In genomic region chr3:154193189-154193840, GRCm38 (mm10) we compare ENCODE assay signal across 16 mouse cellular contexts.
A peak's percentile ranks its signal among the peaks of the same experiment; 100 is the strongest.
DNase-seq lines count a peak whose midpoint lies in the region; ATAC-seq and TF ChIP-seq lines count a peak whose summit lies in the region.
"Had no signal": no experiment of that assay in that cellular context is flagged by ENCODE, and none has a peak within 500 bp of the region (broad histone marks: within the 10 kb centered on the region; RNA-seq: fewer than 3 reads in every experiment).

No protein-coding gene starts in this region.

- H3K4me1 ChIP-seq in forebrain, embryonic 15.5 days: peaks cover 23% of the 10 kb centered on the region
- peaks cover 5% of the 10 kb centered on the region; the same call in 1 of the 2 replicates for H3K4me1 ChIP-seq in forebrain, postnatal 0 days (ENCODE audit: insufficient read depth)
- peaks cover 24% of the 10 kb centered on the region for H3K4me1 ChIP-seq in hindbrain, embryonic 13.5 days (replicated peaks)
- no peaks in the 10 kb centered on the region for H3K4me1 ChIP-seq in thymus, adult 2 months (replicated peaks; ENCODE audit: control insufficient read depth, insufficient read depth, low read length)
- H3K4me1 ChIP-seq: limb, embryonic 15.5 days had no signal

- H3K9ac ChIP-seq in forebrain, embryonic 15.5 days (replicated peaks): no peak overlapping the region
- no peak overlapping the region for H3K9ac ChIP-seq in forebrain, postnatal 0 days
- H3K9ac ChIP-seq in hindbrain, embryonic 13.5 days: no peak overlapping the region
- H3K9ac ChIP-seq: limb, embryonic 15.5 days had no signal

- no peak overlapping the region for H3K4me2 ChIP-seq in forebrain, embryonic 15.5 days (replicated peaks)
- no peak overlapping the region for H3K4me2 ChIP-seq in forebrain, postnatal 0 days (ENCODE audit: low read depth)
- no peak overlapping the region for H3K4me2 ChIP-seq in hindbrain, embryonic 13.5 days
- H3K4me2 ChIP-seq: limb, embryonic 15.5 days had no signal

- 66% methylated on average over 10 of the region's 10 CpGs for WGBS in forebrain, embryonic 15.5 days
- 68% methylated on average over 10 of the region's 10 CpGs for WGBS in forebrain, postnatal 0 days
- WGBS in hindbrain, embryonic 13.5 days: 48% methylated on average over 10 of the region's 10 CpGs
- WGBS in thymus, adult 2 months: 87% methylated on average over 10 of the region's 10 CpGs

- ATAC-seq in forebrain, embryonic 15.5 days (replicated peaks): no peak
- no peak for ATAC-seq in forebrain, postnatal 0 days
- no peak for ATAC-seq in hindbrain, embryonic 13.5 days (ENCODE audit: low FRiP score)
- ATAC-seq in megakaryocyte, adult 5-6 weeks (ENCODE audit: poor library complexity, severe bottlenecking): peak; percentile 10; the same call in 1 of the 2 replicates

- TF ChIP-seq CTCF in forebrain, postnatal 0 days (IDR thresholded peaks at IDR 0.05; ENCODE audit: low read depth): no peak
- no peak for TF ChIP-seq CTCF in thymus, adult 2 months (IDR thresholded peaks at IDR 0.05; ENCODE audit: borderline replicate concordance, control insufficient read depth, extremely low read depth, insufficient read depth, low read length, poor library complexity)

- no peaks in the 10 kb centered on the region for H3K9me3 ChIP-seq in forebrain, embryonic 15.5 days
- H3K9me3 ChIP-seq in forebrain, postnatal 0 days (ENCODE audit: low read length): no peaks in the 10 kb centered on the region
- H3K9me3 ChIP-seq in hindbrain, embryonic 13.5 days: no peaks in the 10 kb centered on the region
- H3K9me3 ChIP-seq: limb, embryonic 15.5 days had no signal

- H3K27me3 ChIP-seq in forebrain, embryonic 15.5 days: no peaks in the 10 kb centered on the region
- H3K27me3 ChIP-seq in forebrain, postnatal 0 days (ENCODE audit: insufficient read depth, low read length): no peaks in the 10 kb centered on the region
- H3K27me3 ChIP-seq in hindbrain, embryonic 13.5 days: no peaks in the 10 kb centered on the region
- H3K27me3 ChIP-seq in thymus, adult 2 months (ENCODE audit: control insufficient read depth, insufficient read depth, low read length): no peaks in the 10 kb centered on the region

- peak overlapping the region; percentile 21; the same call in 1 of the 2 replicates for H3K27ac ChIP-seq in forebrain, embryonic 15.5 days (replicated peaks)
- no peak overlapping the region for H3K27ac ChIP-seq in forebrain, postnatal 0 days (ENCODE audit: low read depth, low read length)
- H3K27ac ChIP-seq in hindbrain, embryonic 13.5 days: peak overlapping the region; percentile 27
- H3K27ac ChIP-seq in thymus, adult 2 months (ENCODE audit: control insufficient read depth, insufficient read depth, low read length): no peak overlapping the region
- H3K27ac ChIP-seq: limb, embryonic 15.5 days had no signal

- no peak for TF ChIP-seq POLR2A in thymus, adult 2 months (IDR thresholded peaks at IDR 0.05; ENCODE audit: control insufficient read depth, extremely low read depth, insufficient read depth, low read length, poor library complexity)

- no peak for DNase-seq in forebrain, postnatal 0 days
- DNase-seq in ZHBTc4 (ENCODE audit: low read depth, low spot score): peak; percentile 21
- no peak for DNase-seq in thymus, adult 2 months
- no peak for DNase-seq in kidney, adult 11 months
- no peak for DNase-seq in kidney, adult 18-20 months
- DNase-seq: adrenal gland, postnatal 10 days; cerebellum, adult 8-10 months; gastrocnemius, postnatal 25 days; layer of hippocampus, adult 9-11 months; retina, postnatal 1 day; thymus, postnatal 4 days had no signal

- H3K4me3 ChIP-seq in forebrain, embryonic 15.5 days: no peak overlapping the region
- H3K4me3 ChIP-seq in forebrain, postnatal 0 days (ENCODE audit: low read depth, low read length): no peak overlapping the region
- no peak overlapping the region for H3K4me3 ChIP-seq in hindbrain, embryonic 13.5 days
- no peak overlapping the region for H3K4me3 ChIP-seq in thymus, adult 2 months (ENCODE audit: control insufficient read depth, insufficient read depth, low read length)
- H3K4me3 ChIP-seq: limb, embryonic 15.5 days; myocyte had no signal

- H3K36me3 ChIP-seq in forebrain, embryonic 15.5 days: no peaks in the 10 kb centered on the region
- no peaks in the 10 kb centered on the region for H3K36me3 ChIP-seq in forebrain, postnatal 0 days (ENCODE audit: insufficient read depth)
- no peaks in the 10 kb centered on the region for H3K36me3 ChIP-seq in hindbrain, embryonic 13.5 days
- no peaks in the 10 kb centered on the region for H3K36me3 ChIP-seq in thymus, adult 2 months (ENCODE audit: control insufficient read depth, insufficient read depth, low read length)
- H3K36me3 ChIP-seq: limb, embryonic 15.5 days had no signal

Comparison
In these comparisons a context has a peak if more than half of its experiments do, and no peak if none do; other contexts are left out.
1. H3K27ac ChIP-seq: peak in forebrain, embryonic 15.5 days (single experiment) and hindbrain, embryonic 13.5 days (single experiment); none in forebrain, postnatal 0 days (single experiment) and thymus, adult 2 months (single experiment).